Mouse (Mus musculus) neural tube, embryonic 15.5 days (tissue): ENCODE data around the gene Eif5a. TPM values are rescaled to one million over a fixed set of nuclear protein-coding genes. Genes with fewer than 3 reads are reported as not detected.
A peak's percentile ranks its signal among the peaks of the same experiment; 100 is the strongest.

ENCODE experiments used
- ATAC-seq: fragments of 200-750 bp; cut with Nextera tagmentation; 2 replicates; pipeline ENCODE4 v1.8.0; 2017; ENCODE audit warnings: mild to moderate bottlenecking, moderate TSS enrichment, moderate library complexity; ENCODE audit not compliant: low FRiP score
- H3K27ac ChIP-seq: fragments of 300-500 bp; sonication (generic); replicated peaks from 2 replicates; pipeline ENCODE4 v1.5.1; 2015; ENCODE audit warnings: mild to moderate bottlenecking, inconsistent platforms
- H3K27me3 ChIP-seq: fragments of 300-500 bp; sonication (generic); replicated peaks from 2 replicates; pipeline ENCODE4 v1.6.1; 2015; ENCODE audit warnings: inconsistent platforms
- H3K36me3 ChIP-seq: fragments of 300-500 bp; sonication (generic); 2 replicates; pipeline ENCODE4 v1.6.1; 2015; ENCODE audit warnings: inconsistent platforms
- H3K4me1 ChIP-seq: fragments of 300-500 bp; sonication (generic); 2 replicates; pipeline ENCODE4 v1.6.1; 2015; ENCODE audit warnings: inconsistent platforms
- H3K4me2 ChIP-seq: fragments of 300-500 bp; sonication (generic); 2 replicates; pipeline ENCODE4 v1.6.1; 2015; ENCODE audit warnings: inconsistent platforms, mild to moderate bottlenecking, moderate library complexity
- H3K4me3 ChIP-seq: fragments of 300-500 bp; sonication (generic); replicated peaks from 2 replicates; pipeline ENCODE4 v1.5.1; 2015; ENCODE audit warnings: mild to moderate bottlenecking, inconsistent platforms
- H3K9ac ChIP-seq: fragments of 300-500 bp; sonication (generic); replicated peaks from 2 replicates; pipeline ENCODE4 v1.6.1; 2015; ENCODE audit warnings: mild to moderate bottlenecking, inconsistent platforms
- H3K9me3 ChIP-seq: fragments of 300-500 bp; sonication (generic); replicated peaks from 2 replicates; pipeline ENCODE4 v1.6.1; 2016; ENCODE audit warnings: inconsistent platforms
- WGBS: fragments of 180-500 bp; shearing (Covaris S2); methylation state at CpG from one replicate; pipeline ENCODE4 v1.1.7; 2015; ENCODE audit warnings: mixed read lengths; 5-methylcytosine and 5-hydroxymethylcytosine counted together
- polyA plus RNA-seq: library from polyadenylated mRNA; unstranded; fragments of >200 nt; fragmentation: Nextera tagmentation; extraction: Ambion mirVana; gene quantifications from 2 replicates; pipeline ENCODE4 v1.2.1, GENCODE M21; 2015

Eif5a gene
- polyA plus RNA-seq: 1,034 and 1,270 TPM in 2 replicates

DNA sequence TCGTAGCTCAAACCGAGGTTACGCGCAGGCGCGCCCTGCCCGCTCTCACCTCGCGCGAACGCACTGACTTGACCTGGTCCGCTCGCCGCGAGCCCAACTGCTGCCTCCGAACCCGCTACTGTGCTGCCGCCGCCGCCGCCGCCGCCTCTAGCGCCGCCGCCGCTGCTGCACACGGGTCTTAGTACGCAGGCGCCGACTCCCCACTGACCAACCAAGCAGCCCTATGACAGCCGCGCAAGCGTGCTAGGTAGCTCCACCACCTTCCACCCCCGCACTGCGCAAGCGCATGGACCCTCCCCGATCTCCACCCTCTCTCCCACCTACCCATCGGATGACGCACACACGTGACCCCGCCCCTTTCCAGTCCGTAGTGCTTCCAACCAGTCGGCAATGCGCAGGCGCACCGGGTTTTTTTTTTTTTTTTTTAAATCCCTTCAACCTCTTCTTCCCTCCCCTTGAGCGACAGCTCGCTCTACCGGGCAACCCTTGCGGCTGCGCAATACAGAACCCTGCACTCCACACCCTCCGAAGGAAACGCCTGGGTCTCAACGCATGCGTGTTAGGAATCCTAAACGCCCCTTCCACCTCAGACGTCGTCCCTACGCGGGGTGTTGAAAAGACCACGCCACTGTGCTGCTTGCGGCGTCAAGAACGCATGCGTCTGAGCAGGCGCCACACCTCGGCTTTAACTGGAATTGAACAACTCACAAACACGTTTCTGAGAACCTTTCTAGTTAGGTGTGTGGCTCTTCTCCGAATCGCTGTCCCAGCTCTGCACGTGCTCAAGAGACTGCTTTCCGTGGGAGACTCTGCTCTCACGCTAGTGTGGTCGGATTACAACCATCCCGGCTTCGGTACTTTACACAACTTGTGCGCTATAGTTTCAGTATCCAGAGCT lies at the start of gene Eif5a:
Gene Eif5a, minus strand, starts transcription at position 845 of the 898 bp plus-strand sequence.
- Histone ChIP-seq H3K27ac (peak within 1 kb of the TSS; percentile 95), H3K4me2 (peak within 1 kb of the TSS; percentile 95), H3K4me1 (peaks cover 36% of the 10 kb centered on the region), H3K9ac (peak within 1 kb of the TSS; percentile 92), H3K27me3 (no peaks in the 10 kb centered on the region), H3K4me3 (peak within 1 kb of the TSS; percentile 87), H3K9me3 (no peaks in the 10 kb centered on the region), H3K36me3 (peaks cover 28% of the 10 kb centered on the region)
- WGBS: under 1% methylated on average over 78 of the region's 78 CpGs
- peak; percentile 97 for ATAC-seq

DNA sequence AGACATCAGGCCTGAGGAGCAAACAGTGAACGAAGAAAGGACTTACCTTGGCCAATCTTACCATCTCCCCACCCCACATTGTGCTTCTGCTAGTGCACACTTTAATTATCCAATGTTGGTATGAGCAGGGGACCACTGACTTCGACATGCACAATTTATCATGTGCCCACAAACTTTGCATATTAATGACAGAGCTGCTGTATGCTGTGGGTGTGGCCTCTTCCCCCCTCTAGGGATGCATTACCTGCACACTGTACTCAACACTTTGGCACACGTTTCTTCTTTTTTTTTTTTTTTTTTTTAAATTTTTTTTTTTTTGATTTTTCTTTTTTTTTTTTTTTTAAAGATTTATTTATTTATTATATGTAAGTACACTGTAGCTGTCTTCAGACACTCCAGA lies 49.0 kb upstream of the Eif5a start:
- H3K4me2 ChIP-seq: no peak overlapping the region
- no peak for ATAC-seq
- peaks cover 66% of the 10 kb centered on the region for H3K36me3 ChIP-seq
- H3K4me3 ChIP-seq: no peak overlapping the region
- WGBS: 83% methylated on average over 3 of the region's 3 CpGs
- peaks cover 34% of the 10 kb centered on the region for H3K27me3 ChIP-seq
- H3K27ac ChIP-seq: no peak overlapping the region
- H3K9ac ChIP-seq: no peak overlapping the region
- peaks cover 11% of the 10 kb centered on the region for H3K4me1 ChIP-seq
- H3K9me3 ChIP-seq: no peaks in the 10 kb centered on the region

- no peak for ATAC-seq
- WGBS: 87% methylated on average over 6 of the region's 6 CpGs
Observed at GRCm38 (mm10) chr11:69970222-69970621, 48.5 kb upstream of the Eif5a start.

GRCm38 (mm10) chr11:69968793-69969192 lies 47.0 kb upstream of the Eif5a start:
- Histone ChIP-seq H3K4me1 (peaks cover 18% of the 10 kb centered on the region), H3K27me3 (peaks cover 52% of the 10 kb centered on the region), H3K36me3 (peaks cover 48% of the 10 kb centered on the region)

More at GRCm38 (mm10) chr11:69970222-69970621, 48.5 kb upstream of the Eif5a start:
- H3K4me2 ChIP-seq: no peak overlapping the region
- H3K4me1 ChIP-seq: peaks cover 16% of the 10 kb centered on the region
- no peaks in the 10 kb centered on the region for H3K9me3 ChIP-seq
- no peak overlapping the region for H3K9ac ChIP-seq
- no peak overlapping the region for H3K27ac ChIP-seq
- peaks cover 38% of the 10 kb centered on the region for H3K27me3 ChIP-seq
- H3K36me3 ChIP-seq: peaks cover 62% of the 10 kb centered on the region
- H3K4me3 ChIP-seq: no peak overlapping the region

DNA sequence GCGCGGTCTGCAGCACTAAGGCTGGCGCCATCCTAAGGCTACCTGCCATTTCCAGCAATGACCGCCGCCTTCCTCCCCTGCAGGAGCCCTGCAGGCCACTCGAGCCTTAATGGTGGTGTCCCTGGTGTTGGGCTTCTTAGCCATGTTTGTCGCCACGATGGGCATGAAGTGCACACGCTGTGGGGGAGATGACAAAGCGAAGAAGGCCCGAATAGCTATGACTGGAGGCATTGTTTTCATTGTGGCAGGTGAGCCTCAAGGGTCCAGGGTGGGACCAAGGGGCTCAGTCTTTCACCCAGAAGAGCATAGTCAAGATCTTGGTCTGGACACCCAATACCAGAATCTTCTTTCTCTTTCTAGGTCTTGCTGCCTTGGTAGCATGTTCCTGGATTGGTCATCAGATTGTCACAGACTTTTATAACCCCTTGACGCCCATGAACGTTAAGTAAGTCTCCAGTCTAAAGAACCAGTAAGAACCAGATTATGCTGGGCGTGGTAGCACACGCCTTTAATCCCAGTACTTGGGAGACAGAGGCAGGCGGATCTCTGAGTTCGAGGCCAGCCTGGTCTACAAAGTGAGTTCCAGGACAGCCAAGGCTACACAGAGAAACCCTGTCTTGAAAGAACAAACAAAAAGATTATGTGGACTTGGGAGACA lies 45.2 kb upstream of the Eif5a start:
- 38% methylated on average over 17 of the region's 17 CpGs for WGBS
- Histone ChIP-seq H3K4me3 (peak overlapping the region; percentile 17), H3K27ac (no peak overlapping the region), H3K9me3 (no peaks in the 10 kb centered on the region), H3K36me3 (peaks cover 32% of the 10 kb centered on the region), H3K4me1 (peaks cover 18% of the 10 kb centered on the region), H3K4me2 (peak overlapping the region; percentile 49), H3K9ac (0 out of 2 replicates have a peak overlapping the region, but pooled peaks have one; percentile 0), H3K27me3 (peaks cover 70% of the 10 kb centered on the region)
- ATAC-seq: no peak

More at GRCm38 (mm10) chr11:69968793-69969192, 47.0 kb upstream of the Eif5a start:
- no peak for ATAC-seq
- Histone ChIP-seq H3K4me3 (no peak overlapping the region), H3K27ac (no peak overlapping the region), H3K4me2 (no peak overlapping the region), H3K9ac (no peak overlapping the region), H3K9me3 (no peaks in the 10 kb centered on the region)
- 86% methylated on average over 4 of the region's 4 CpGs for WGBS

- Histone ChIP-seq H3K36me3 (peaks cover 27% of the 10 kb centered on the region), H3K4me1 (peaks cover 18% of the 10 kb centered on the region), H3K27me3 (peaks cover 77% of the 10 kb centered on the region), H3K9me3 (no peaks in the 10 kb centered on the region), H3K9ac (0 out of 2 replicates have a peak overlapping the region, but pooled peaks have one; percentile 0), H3K4me2 (peak overlapping the region; percentile 49), H3K27ac (no peak overlapping the region), H3K4me3 (peak overlapping the region; percentile 17)
- WGBS: 2% methylated on average over 59 of the region's 59 CpGs
- ATAC-seq: 0 out of 2 replicates have a peak, but pooled peaks have one; percentile 41
Observed at GRCm38 (mm10) chr11:69966006-69966859, 44.5 kb upstream of the Eif5a start.

- no peaks in the 10 kb centered on the region for H3K9me3 ChIP-seq
- no peak overlapping the region for H3K9ac ChIP-seq
- WGBS: 1% methylated on average over 48 of the region's 49 CpGs
- peaks cover 18% of the 10 kb centered on the region for H3K4me1 ChIP-seq
- H3K4me3 ChIP-seq: peak overlapping the region; percentile 17; the same call in 1 of the 2 replicates
- no peak overlapping the region for H3K27ac ChIP-seq
- peaks cover 83% of the 10 kb centered on the region for H3K27me3 ChIP-seq
- peak overlapping the region; percentile 49 for H3K4me2 ChIP-seq
- H3K36me3 ChIP-seq: peaks cover 23% of the 10 kb centered on the region
- ATAC-seq: no peak
Observed at GRCm38 (mm10) chr11:69965271-69966005, 43.7 kb upstream of the Eif5a start.

DNA sequence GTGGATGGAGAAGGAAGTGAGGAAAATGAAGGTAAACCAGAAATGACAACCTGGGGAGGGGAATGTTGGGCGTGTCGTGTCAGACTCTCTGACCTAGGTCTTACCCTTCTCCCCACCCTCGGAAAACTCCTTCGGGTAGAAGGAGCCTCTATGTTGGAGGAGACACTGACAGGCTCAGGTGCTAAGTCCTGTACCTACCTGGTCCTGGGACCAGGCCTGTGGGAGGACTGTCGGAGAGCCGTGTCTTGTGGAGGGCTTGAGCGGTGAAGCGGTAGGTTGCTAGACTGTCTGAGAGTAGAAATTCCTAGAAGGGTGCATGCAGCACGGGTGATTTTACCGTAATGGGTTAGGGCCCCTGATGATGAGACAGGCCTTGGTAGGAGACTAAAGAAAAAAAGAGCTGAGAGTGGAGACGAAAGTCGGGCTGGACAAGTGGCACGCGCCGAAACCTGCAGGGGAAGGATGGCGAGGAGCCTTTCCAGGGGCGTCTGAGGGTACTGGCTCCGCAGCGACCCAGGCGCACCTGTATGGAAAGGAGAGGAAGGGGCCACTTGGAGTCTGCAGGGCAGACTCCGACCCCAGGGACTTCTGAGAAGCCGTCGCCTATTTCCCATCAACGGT lies 43.0 kb upstream of the Eif5a start, which contains the start of gene Cldn7:
Gene Cldn7, plus strand, starts transcription at position 130 of the 621 bp plus-strand sequence.
- Histone ChIP-seq H3K9me3 (no peaks in the 10 kb centered on the region), H3K36me3 (peaks cover 18% of the 10 kb centered on the region), H3K4me2 (peak within 1 kb of the TSS; percentile 34), H3K27me3 (peaks cover 83% of the 10 kb centered on the region), H3K9ac (no peak within 1 kb of the TSS), H3K4me3 (peak within 1 kb of the TSS; percentile 14; the same call in 1 of the 2 replicates), H3K4me1 (peaks cover 18% of the 10 kb centered on the region), H3K27ac (no peak within 1 kb of the TSS)
- no peak for ATAC-seq
- WGBS: 18% methylated on average over 24 of the region's 24 CpGs

- Histone ChIP-seq H3K4me2 (no peak overlapping the region), H3K27me3 (peaks cover 66% of the 10 kb centered on the region), H3K9ac (no peak overlapping the region), H3K36me3 (no peaks in the 10 kb centered on the region), H3K27ac (no peak overlapping the region), H3K4me3 (no peak overlapping the region), H3K9me3 (no peaks in the 10 kb centered on the region), H3K4me1 (peaks cover 17% of the 10 kb centered on the region)
- 44% methylated on average over 5 of the region's 5 CpGs for WGBS
- no peak for ATAC-seq
Observed at GRCm38 (mm10) chr11:69961841-69962240, 40.1 kb upstream of the Eif5a start.

DNA sequence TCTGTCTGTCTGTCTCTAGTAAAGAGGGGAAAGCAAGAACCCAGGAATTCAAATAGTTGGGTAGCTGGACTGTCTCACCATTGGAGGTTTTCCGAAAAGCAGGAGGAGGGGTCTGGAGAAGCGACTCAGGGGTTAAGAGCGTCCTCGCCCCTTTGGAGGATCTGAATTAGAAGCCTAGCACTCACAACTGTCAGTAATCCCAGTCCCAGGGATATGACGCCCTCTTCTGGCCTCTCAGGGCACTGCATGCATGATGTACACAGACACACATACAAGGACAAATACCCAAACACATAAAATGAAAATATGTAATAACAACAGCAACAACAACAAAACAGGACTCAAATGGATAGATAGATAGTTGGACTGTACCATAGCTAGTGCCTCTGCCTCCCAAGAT lies 38.9 kb upstream of the Eif5a start:
- Histone ChIP-seq H3K4me1 (peaks cover 6% of the 10 kb centered on the region; the same call in 1 of the 2 replicates), H3K4me3 (no peak overlapping the region), H3K4me2 (no peak overlapping the region), H3K36me3 (no peaks in the 10 kb centered on the region), H3K27me3 (peaks cover 55% of the 10 kb centered on the region), H3K9ac (no peak overlapping the region), H3K27ac (no peak overlapping the region), H3K9me3 (no peaks in the 10 kb centered on the region)
- ATAC-seq: no peak
- WGBS: 39% methylated on average over 5 of the region's 5 CpGs
